Mouse (Mus musculus): ENCODE data around the gene Pex14.
A peak's percentile ranks its signal among the peaks of the same experiment; 100 is the strongest.

The Pex14 gene

DNA sequence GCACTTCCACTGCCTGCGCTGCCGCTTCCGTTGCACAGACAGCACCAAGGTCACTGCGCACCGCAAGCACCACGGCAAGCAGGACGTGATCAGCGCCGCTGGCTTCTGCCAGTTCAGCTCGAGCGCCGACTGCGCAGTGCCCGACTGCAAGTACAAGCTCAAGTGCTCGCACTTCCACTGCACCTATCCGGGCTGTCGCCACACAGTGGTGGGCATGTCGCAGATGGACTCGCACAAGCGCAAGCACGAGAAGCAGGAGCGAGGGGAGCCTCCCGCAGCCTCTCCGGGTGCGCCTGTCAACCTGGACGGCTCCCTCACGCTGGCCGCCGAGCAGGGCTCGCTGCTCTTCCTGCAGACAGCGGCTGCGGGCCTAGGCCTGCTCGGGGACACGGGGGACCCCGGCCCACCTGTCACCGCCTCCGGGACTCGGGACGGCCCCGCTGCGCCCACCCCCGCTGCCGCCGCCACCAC lies 147.8 kb downstream of the Pex14 start:
- no peak for DNase-seq (ENCODE audit: low spot score)

DNA sequence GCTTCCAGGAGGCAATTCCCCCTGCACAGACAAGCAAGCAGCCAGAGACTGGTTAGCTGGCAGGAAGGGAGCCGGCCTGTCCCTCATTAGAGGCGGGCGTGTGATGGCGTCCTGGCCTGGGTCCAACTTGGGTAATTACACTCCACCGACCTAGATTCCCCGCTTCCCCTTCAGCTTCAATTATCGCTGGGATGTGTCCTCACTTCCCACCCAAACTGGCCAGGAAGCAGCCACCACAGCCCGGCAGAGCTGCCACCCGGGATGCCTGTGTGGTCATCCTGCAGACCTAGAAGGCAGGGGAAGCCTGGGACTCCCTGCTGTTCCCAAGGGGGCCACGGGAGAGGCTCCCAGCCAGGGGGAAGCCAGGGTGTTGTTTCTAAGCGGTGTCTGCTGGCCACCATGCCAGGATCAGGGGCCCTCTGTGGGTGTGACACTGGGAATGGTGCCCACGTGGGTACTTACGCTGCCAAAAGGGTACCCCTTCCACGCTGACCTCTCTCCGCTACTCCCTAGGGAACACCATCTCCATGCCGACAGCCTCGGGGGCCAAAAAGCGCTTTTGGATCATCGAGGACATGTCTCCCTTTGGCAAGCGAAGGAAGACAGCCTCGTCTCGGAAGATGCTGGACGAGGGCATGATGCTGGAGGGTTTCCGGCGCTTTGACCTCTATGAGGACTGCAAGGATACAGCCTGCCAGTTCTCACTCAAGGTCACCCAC lies 148.6 kb downstream of the Pex14 start:
- no peak for DNase-seq (ENCODE audit: low spot score)

DNA sequence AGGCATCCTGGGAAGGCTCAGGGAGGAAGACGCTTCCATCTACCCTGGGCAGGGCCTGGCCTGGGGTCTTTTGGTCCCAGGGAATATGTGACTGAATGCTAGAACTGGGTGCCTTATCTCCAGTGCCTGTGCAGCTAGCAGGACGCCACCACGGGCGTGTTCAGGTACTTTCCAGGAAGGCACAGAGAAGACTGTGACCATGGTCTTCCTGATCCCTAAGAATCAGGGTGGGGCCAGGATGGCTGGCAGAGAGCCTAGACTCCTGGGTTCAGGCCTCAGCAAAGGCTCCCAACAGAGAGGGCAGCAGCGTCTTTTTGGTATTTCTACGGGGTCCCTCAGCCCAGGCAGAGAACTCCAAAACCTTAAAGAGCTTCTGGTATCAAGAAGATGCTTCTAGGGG lies 149.2 kb downstream of the Pex14 start:
- no peak for DNase-seq (ENCODE audit: low spot score)

DNA sequence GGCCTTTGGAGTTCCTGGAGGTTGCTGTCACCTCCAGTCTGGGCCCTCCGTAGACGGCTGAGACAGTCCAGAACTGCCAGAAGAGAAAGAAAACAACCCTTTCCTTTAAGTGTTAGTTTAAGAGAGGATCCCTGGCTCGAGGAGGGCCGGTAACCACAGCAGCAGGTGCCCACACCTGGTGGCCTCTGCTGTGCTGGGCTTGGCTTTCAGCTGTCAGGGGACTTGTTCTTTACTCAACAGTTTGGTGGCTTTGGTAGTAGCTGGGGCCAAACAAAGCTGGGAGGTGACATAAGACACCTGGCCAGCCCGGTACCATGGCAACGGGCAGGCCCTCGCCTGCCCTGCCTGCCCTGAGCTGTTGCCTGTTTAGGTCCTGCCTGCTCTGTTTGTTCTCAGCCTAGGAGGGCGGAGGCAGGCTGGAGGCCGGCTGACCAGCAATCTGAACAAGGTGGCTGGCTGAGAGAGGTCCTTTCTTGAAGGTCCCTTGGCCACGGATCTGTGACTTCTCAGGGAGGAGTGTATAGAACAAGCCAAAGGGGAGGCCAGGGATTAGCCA lies 151.8 kb downstream of the Pex14 start:
- DNase-seq (ENCODE audit: low spot score) = no peak

DNA sequence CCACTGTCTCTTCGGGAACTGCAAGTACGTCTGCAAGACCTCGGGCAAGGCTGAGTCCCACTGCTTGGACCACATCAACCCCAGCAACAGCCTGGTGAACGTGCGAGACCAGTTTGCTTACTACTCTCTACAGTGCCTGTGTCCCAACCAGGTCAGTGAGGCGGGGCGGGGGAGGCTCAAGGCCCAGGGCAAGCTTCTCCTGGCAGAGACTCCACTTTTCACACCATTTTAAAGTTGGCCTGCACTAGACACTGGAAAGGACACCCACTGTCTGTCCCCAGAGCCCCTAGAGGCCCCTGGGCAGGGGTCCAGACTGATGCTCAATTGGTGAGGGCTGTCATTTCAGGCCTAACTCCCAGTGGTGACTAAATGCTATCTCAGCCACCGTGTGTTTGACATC lies 153.6 kb downstream of the Pex14 start:
- DNase-seq (ENCODE audit: low spot score) = no peak

DNA sequence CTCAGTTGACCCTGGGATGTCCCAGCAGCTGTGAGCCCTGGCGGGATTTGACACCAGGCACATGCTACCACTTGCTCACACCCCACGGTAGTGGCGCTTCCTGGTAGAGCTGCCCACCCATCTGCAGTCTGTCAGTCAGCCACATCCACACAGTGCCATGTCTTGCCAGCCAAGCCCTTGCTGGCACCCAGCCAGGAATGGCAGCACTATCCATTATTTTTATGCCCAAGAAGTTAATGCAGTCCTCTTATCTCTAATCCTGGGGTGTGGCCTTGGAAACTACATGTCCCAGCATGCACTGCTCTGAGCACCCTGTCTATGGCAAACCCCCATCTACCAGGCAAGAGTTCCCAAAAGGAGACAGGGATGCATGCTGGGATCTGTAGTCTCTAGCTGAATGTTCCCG lies 154.2 kb downstream of the Pex14 start:
- DNase-seq (ENCODE audit: low spot score) = no peak

DNA sequence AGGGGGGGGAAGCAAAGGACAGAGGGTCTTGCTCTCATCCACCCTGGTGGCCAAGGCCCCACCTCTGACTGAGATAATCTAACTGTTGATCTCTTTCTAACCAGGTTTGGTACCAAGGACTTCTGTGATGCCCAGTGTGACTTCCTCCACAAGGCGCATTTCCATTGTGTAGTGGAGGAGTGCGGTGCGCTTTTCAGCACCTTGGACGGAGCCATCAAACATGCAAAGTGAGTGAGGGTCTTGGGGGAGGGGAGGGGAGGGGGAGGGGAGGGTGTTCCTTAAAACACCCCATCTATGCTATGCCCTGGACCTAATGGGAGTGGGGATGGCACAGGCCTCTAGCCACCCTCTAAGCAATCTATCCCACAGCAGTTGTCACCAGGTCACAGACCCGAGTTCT lies 156.6 kb downstream of the Pex14 start:
- no peak for DNase-seq (ENCODE audit: low spot score)

DNA sequence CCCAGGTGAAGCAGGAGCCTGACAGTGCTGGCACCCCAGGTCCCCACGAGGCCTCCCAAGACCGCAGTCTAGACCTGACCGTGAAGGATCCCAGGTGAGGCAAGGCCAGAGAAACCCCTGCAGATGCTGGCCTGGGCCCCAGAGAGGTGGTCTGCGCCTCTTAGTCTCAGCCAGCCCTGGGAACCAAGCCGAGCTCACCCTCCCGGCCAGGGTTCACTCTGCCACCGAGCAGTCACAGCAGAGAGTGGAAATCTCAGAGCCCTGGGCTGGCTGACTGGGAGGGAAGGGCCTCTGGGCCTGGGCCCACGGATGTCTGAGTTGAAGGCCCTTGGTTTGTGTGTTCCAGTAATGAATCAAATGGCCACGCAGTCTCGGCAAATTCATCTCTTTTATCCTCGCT lies 158.4 kb downstream of the Pex14 start:
- DNase-seq (ENCODE audit: low spot score) = no peak

DNA sequence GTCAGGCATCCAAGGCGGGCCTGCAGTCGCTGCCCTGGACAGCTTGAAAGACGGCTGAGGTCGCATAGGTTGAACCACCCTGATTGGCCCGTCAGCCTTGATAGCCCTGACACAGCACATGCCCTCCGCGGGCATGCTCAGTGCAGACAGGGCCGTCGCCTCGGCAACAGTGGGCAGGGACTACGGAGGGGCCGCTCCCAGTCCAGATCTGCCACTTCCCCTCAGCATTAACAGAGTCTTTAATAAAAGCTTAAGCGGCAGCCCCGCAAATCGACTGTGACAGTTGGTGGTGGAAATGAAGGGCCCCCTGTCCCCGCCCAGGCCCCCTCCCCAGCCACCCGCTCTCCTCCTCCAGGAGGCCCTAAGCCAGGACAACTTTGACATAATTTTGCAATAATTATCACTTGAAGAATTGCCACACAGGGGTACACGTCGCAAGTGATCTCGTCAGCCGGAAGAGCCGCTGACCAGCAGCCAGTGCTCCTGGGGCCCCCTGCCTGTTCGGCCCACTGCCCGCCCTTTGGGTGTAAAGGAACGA lies 158.9 kb downstream of the Pex14 start:
- peak; percentile 81 for DNase-seq (ENCODE audit: low spot score)

DNA sequence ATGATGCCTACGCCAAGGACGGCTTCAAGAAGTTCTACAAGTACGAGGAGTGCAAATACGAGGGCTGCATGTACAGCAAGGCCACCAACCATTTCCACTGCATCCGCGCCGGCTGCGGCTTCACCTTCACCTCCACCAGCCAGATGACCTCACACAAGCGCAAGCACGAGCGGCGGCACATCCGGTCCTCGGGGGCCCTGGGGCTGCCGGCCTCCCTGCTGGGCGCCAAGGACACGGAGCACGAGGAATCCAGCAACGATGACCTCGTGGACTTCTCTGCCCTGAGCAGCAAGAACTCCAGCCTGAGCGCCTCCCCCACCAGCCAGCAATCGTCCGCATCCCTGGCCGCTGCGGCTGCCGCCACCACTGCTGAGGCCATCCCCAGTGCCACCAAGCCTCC lies 161.1 kb downstream of the Pex14 start:
- DNase-seq (ENCODE audit: low spot score) = peak; percentile 66

DNA sequence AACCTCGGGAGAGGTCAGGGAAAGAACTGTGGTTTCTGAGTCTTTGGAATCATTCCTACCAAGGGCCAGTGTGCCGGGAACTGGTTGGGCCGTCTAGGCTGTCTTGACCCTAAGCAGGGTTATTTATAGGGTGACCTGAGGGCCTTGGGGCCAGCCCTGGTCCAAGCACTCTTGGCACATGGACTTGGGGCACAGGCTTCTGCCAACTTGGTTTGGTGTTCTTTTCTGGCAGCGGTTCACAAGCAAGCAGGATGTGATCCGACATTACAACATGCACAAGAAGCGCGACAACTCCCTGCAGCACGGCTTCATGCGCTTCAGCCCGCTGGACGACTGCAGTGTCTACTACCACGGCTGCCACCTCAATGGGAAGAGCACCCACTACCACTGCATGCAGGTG lies 162.9 kb downstream of the Pex14 start:
- DNase-seq (ENCODE audit: low spot score) = no peak

DNA sequence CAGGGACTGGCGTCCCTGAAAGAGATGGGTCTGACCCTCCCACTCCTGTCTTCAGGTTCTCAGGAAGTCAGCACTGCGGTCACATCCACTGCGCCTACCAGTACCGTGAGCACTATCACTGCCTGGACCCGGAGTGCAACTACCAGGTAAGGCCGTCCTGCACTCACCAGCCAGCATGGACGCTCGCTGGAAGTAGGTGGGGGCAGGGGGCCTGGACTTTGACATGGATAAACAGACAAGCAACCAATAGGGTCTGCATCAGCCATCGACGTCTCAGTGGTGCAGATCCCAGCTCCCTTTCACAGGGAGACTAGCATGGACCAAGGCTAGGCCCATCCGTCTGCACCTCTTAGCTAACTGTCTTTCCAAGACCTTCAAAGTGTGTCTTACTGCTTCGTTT lies 163.6 kb downstream of the Pex14 start:
- DNase-seq (ENCODE audit: low spot score) = no peak

DNA sequence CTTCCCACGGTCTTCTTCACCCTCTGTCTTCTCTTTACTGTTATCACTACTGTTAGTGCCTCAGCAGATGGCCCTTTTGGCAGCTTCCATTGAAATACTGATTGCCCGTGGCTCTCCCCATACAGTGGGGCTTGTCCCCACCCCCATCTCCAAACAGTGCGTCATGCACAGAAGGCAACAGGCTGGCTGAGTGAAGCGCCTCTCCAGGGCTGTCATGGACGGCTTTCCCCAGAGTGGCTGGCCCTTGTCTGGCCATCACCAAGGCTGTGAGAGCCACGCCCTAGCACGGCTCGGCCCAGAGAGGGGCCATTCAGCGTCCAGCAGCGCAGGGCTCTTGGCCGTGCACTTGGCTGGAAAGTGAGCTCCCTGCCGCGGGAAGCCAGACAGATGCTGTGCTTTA lies 164.5 kb downstream of the Pex14 start:
- DNase-seq (ENCODE audit: low spot score) = no peak

DNA sequence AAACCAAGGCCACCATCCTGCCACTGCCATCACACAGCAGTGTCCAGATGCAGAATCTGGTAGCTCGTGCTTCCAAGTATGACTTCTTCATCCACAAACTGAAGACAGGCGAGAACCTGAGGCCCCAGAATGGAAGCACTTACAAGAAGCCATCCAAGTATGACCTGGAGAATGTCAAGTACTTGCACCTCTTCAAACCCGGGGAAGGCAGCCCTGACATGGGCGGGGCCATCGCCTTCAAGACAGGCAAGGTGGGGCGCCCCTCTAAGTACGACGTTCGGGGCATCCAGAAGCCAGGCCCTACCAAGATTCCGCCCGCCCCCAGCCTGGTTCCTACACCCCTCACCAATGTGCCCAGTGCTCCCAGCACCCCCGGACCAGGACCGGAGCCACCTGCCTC lies 166.6 kb downstream of the Pex14 start:
- no peak for DNase-seq (ENCODE audit: low spot score)

DNA sequence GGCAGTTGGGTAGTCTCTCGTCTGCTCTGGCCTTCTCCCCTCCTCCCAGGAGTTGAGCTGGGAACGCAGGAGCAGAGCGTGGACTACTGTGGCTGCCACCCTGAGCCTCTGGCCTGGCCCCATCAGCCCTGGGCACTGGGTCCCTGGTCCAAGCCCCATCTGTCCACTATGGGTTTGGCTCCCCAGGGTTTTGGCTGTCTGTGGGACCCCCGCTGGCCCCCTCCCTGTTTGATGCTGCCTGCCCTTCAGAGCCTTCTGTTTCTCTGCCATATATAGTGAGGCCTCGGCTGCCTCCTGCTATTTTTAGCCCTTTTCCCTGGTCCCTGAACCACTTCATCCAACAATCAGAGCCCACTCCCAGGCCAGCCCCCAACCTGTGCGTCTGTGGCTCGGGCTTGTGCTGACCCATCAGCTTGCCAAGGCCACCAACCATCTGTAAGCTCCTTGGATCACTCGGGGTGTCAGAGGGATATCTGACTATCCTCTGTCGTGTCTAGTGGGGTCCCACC lies 168.9 kb downstream of the Pex14 start:
- DNase-seq (ENCODE audit: low spot score) = no peak

DNA sequence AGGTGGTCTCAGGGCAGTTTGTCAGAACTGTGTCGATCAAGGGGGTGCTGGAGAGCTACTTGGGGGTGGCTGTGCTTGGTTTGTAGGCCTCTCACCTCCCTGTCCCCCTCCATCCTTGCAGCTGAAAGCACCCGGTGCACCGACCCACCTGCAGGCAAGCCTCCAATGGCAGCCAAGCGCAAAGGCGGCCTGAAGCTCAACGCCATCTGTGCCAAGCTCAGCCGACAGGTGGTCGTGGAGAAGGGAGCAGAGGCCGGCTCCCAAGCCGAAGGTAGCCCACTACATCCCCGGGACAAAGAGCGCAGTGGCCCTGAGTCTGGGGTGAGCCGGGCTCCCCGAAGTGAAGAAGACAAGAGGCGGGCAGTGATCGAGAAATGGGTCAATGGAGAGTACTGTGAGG lies 170.8 kb downstream of the Pex14 start:
- DNase-seq (ENCODE audit: low spot score) = no peak

DNA sequence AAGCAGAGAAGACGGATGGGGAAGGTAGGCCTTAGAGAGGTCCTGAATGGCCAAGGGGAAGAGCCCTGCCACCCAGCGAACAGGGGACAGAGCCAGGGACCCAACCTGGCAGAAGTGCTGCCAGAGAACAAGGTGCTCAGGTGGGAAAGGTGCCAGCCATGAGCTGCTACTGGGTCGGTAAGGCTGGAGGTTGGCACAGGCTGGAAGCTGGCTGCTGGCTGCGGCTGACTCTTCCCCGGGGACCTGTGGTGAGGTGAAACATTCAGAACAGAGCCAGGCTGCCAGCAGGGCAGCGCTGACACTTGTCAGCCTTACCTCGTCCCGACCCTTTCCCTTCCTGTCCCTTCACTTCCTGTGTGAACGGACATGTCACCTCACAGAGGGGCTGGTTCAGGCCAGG lies 171.4 kb downstream of the Pex14 start:
- DNase-seq (ENCODE audit: low spot score) = no peak

DNA sequence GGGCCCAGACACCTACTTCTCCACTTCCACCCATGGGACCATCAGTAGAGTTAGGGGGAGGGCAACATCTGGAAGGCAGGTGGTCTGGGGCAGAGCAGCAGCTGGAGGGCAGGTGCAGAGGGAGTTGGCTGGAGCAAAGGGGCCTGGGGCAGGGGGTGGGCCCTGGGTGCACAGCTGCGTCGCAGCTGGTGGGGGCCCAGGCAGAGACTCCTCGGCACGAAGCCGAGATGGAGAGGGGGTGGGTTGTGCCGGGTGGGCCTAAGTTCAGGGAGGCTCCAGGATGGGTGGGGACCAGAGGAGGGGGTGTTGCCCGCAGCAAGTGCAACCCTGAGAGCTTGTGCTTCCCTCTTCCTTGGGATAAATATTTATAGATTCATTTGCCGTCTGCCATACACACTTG lies 173.2 kb downstream of the Pex14 start:
- no peak for DNase-seq (ENCODE audit: low spot score)

DNA sequence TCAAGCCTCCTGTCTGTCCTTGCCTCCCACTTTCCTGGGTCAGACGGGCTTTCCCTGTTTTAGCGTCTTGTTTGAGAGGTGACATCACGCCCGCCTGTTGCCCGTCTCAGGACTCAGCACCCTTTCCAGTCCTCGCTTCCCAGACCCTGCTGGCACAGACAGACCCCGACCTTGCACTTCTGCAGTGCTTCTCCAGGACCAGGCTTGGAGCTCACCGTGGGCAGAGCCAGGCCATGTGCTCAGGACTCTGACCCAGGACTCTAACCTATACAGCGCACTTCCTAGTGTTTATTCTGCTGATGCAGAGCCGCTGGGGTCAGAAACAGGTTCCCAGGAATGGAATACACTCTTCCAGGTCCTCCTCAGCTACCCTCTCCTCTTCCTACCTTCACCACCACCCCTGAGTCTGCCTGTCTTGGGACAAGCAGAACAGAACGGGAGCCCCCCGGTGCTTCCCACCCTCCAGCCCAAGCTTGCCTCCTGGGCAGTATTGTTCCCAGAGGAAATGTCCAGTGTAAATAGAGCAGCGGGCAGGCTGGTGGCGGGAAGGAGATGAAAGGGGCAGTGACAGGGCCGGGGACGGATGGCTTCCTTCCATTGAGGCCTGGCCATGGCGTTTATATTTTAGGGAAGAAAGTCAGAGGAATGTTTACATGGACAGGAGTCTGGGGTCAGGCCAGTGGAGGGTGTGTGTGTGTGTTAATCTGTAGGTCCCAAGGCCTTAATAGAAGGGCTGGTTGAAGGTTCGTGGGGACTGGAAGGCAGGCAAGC lies 173.9 kb downstream of the Pex14 start:
- DNase-seq (ENCODE audit: low spot score) = no peak

DNA sequence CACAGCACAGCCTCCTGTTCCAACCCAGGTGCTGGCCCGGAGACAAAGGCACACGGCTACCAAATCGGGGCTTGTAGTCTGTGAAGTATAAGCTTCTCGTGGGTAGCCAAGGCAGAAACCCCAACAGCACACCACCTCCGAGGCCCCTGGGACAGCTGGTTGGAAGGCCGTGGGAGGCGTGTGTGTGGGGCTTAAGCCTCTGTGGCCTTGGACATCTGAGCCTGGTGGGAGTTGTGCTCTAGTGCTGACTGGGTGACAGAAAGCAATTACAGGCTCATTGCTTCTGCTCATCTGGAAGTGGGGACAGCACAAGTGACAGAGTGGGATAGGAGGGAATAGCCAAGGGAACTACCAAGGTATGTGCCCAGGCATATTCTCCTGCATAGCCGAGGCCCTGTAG lies 175.7 kb downstream of the Pex14 start:
- no peak for DNase-seq (ENCODE audit: low spot score)

DNA sequence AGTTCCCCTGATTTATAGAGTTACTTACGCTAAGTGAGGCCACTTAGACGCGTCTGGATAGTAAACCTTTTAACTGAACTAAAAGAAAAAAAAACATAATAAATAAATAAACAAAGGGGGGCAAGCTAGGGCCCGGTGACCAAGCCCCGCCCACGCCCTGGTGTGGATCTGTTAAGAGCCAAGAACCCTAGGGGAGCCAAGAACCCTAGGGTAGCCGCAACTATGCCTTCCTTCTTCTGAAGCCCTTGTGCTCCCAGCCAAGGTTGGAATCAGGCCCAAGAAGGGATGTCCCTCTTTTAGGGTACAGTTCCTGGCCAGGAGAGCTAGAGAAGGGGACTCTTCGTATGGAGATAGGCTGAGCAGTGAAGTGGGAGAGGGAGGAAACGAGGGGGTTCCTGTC lies 176.3 kb downstream of the Pex14 start:
- no peak for DNase-seq (ENCODE audit: low spot score)

DNA sequence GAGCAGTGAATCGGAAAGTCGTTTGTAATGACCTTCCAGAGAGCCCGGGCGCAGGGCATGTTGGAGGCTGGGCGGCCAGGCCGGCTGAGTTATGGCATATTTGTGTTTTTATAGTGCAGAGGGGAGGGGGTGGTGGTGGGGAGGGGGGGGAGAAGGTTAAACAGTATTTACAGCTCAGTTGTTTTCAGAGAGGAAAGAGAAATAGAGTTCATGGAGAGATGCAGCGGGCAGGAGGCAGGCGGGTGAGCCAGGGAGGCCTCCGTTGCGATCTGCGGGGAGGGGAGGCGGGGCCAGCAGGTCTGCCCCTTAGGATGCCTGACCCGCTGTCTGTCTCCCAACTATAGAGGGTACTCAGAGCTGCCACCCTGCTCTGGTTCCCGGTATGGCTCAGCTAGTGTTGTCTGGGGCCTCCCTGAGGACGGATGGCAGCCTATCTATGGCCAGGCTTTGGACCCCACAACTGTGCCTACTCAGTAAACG lies 177.4 kb downstream of the Pex14 start:
- DNase-seq (ENCODE audit: low spot score) = peak; percentile 58

DNA sequence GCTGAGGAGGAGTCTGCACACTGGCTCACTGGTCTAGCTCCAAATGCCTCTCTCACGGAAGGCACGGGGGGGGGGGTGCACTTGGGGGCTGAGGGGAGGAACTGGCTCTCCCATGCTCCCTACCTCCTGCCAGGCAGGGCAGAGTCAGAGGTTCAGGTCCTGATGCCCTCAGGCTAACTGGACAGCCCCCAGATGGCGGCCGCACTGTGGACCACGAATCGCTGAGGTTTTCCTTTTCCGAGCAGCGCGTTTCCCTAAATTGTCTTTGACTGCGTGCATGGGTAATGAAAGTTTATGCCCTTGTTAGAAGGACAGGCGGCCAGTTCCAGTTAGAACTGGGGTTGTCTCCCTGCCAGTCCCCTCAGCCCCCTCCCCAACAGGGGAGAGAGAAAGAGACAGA lies 179.1 kb downstream of the Pex14 start:
- no peak for DNase-seq (ENCODE audit: low spot score)
